ENCODE assay signal across 34 mouse cellular contexts in the genomic region with DNA sequence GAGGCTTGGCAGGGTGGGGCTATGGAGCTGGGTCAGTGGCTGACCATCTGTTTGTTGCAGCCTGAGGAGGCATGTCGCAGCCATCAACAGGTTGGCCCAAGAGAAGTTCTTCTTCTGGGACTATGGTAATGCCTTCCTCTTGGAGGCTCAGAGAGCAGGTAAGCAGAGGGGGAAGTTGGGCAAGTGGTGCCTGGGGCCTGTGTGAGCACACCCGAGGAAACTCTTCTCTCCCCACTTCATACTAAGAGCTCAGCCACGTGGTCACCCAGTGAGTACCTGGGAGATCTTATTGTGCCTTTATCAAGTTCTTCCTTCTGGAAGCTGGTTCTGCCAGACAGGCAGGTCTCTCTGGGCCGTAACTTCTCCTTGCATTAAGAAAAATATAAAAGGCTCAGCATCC. TPM values are rescaled to one million over a fixed set of nuclear protein-coding genes. Genes with fewer than 3 reads are reported as not detected.
DNase-seq lines count a peak whose midpoint lies in the region; ATAC-seq lines count a peak whose summit lies in the region.
"Had no signal": no experiment of that assay in that cellular context is flagged by ENCODE, and none has a peak within 500 bp of the region (broad histone marks: within the 10 kb centered on the region; RNA-seq: fewer than 3 reads in every experiment).

No protein-coding gene starts in this region.

- no peaks in the 10 kb centered on the region for H3K27me3 ChIP-seq in lung, embryonic 16.5 days (ENCODE audit: control insufficient read depth, insufficient read depth, low read depth, low read length)
- H3K27me3 ChIP-seq in stomach, embryonic 16.5 days (ENCODE audit: control insufficient read depth, insufficient read depth, low read length): no peaks in the 10 kb centered on the region
- H3K27me3 ChIP-seq: forebrain, embryonic 13.5 days; heart, embryonic 15.5 days; hindbrain, embryonic 13.5 days had no signal

- intact Hi-C loops in left cerebral cortex, postnatal 14 days (cut with DNase I): no loop called here

- H3K4me1 ChIP-seq in lung, embryonic 16.5 days (replicated peaks; ENCODE audit: control insufficient read depth, insufficient read depth, low read length): no peaks in the 10 kb centered on the region
- H3K4me1 ChIP-seq in stomach, embryonic 16.5 days (ENCODE audit: control insufficient read depth, insufficient read depth, low read length): no peaks in the 10 kb centered on the region
- H3K4me1 ChIP-seq: forebrain, embryonic 10.5 days; forebrain, embryonic 13.5 days; heart, embryonic 12.5 days; heart, embryonic 15.5 days; hindbrain, embryonic 10.5 days; hindbrain, embryonic 13.5 days had no signal

- no peak overlapping the region for H3K27ac ChIP-seq in lung, embryonic 16.5 days (ENCODE audit: low read length)
- 0 out of 2 replicates have a peak overlapping the region, but pooled peaks have one; percentile 9 for H3K27ac ChIP-seq in stomach, embryonic 16.5 days (ENCODE audit: low read length)
- H3K27ac ChIP-seq: forebrain, embryonic 10.5 days; forebrain, embryonic 13.5 days; heart, embryonic 15.5 days; hindbrain, embryonic 10.5 days; hindbrain, embryonic 13.5 days had no signal

- H3K9me3 ChIP-seq in lung, embryonic 16.5 days (ENCODE audit: control insufficient read depth, low read length): no peaks in the 10 kb centered on the region
- H3K9me3 ChIP-seq in stomach, embryonic 16.5 days (replicated peaks; ENCODE audit: control insufficient read depth, low read length): no peaks in the 10 kb centered on the region
- H3K9me3 ChIP-seq: forebrain, embryonic 10.5 days; forebrain, embryonic 13.5 days; heart, embryonic 12.5 days; heart, embryonic 15.5 days; hindbrain, embryonic 10.5 days; hindbrain, embryonic 13.5 days had no signal

- 57% methylated on average over 4 of the region's 4 CpGs for WGBS in lung, embryonic 16.5 days
- WGBS in stomach, embryonic 16.5 days: 68% methylated on average over 4 of the region's 4 CpGs

- no peaks in the 10 kb centered on the region for H3K36me3 ChIP-seq in lung, embryonic 16.5 days (ENCODE audit: control insufficient read depth, insufficient read depth, low read length)
- H3K36me3 ChIP-seq in stomach, embryonic 16.5 days (ENCODE audit: control insufficient read depth, insufficient read depth, low read length): no peaks in the 10 kb centered on the region
- H3K36me3 ChIP-seq: forebrain, embryonic 10.5 days; heart, embryonic 12.5 days; heart, embryonic 15.5 days; hindbrain, embryonic 10.5 days; hindbrain, embryonic 13.5 days had no signal

- H3K4me2 ChIP-seq in lung, embryonic 16.5 days (ENCODE audit: low read depth, low read length): no peak overlapping the region
- H3K4me2 ChIP-seq in stomach, embryonic 16.5 days (ENCODE audit: low read depth, low read length): no peak overlapping the region
- H3K4me2 ChIP-seq: forebrain, embryonic 13.5 days; heart, embryonic 12.5 days; heart, embryonic 15.5 days; hindbrain, embryonic 13.5 days had no signal

- no peak overlapping the region for H3K4me3 ChIP-seq in lung, embryonic 16.5 days (ENCODE audit: low read length)
- H3K4me3 ChIP-seq in stomach, embryonic 16.5 days (replicated peaks; ENCODE audit: low read length): no peak overlapping the region
- H3K4me3 ChIP-seq: forebrain, embryonic 10.5 days; forebrain, embryonic 13.5 days; heart, embryonic 12.5 days; heart, embryonic 15.5 days; hindbrain, embryonic 10.5 days; hindbrain, embryonic 13.5 days had no signal

- no peak overlapping the region for H3K9ac ChIP-seq in lung, embryonic 16.5 days (ENCODE audit: low read length)
- H3K9ac ChIP-seq in stomach, embryonic 16.5 days (ENCODE audit: low read length): no peak overlapping the region
- H3K9ac ChIP-seq: forebrain, embryonic 13.5 days; heart, embryonic 12.5 days; heart, embryonic 15.5 days; hindbrain, embryonic 13.5 days had no signal

- peak; percentile 73; the same call in 1 of the 2 replicates for ATAC-seq in lung, embryonic 16.5 days (ENCODE audit: low read depth)
- no peak for ATAC-seq in stomach, embryonic 16.5 days (ENCODE audit: insufficient read depth, low FRiP score)
- ATAC-seq: CD4-positive, CD25-positive, alpha-beta regulatory T cell, adult 4 months; forebrain, embryonic 13.5 days; forebrain, embryonic 16.5 days had no signal

- DNase-seq in lung, postnatal 14 days: peak; percentile 8
- DNase-seq in lung, postnatal 4 days: peak; percentile 19 to 54
- no peak for DNase-seq in left cerebral cortex, postnatal 14 days (ENCODE audit: low spot score in 2 of 2)
- no peak for DNase-seq in cerebellum, postnatal 10 days
- DNase-seq in heart, adult 18-20 months: no peak
- no peak for DNase-seq in kidney, postnatal 10 days
- DNase-seq: adrenal gland, adult 2 months; adrenal gland, postnatal 14 days; cerebellum, adult 11 months; cerebellum, adult 2 months; cerebellum, adult 9-11 months; cerebellum, postnatal 36 days; gastrocnemius, postnatal 14 days; heart, adult 11 months; heart, postnatal 10 days; heart, postnatal 36 days had no signal

RNA-seq across cellular contexts. Expression of a gene that starts 14.1 kb away (rescaled TPM):
- polyA plus RNA-seq in lung, embryonic 16.5 days (2015; fragmentation: Nextera tagmentation; extraction: Ambion mirVana): 0.05 and 0.48 TPM in 2 replicates
- 1.2 and 1.3 TPM in 2 replicates for polyA plus RNA-seq in stomach, embryonic 16.5 days (2015; fragmentation: Nextera tagmentation; extraction: Ambion mirVana)
- not detected for total RNA-seq in left cerebral cortex, postnatal 14 days (2021)
- total RNA-seq in heart, adult 18-20 months (2021): not detected
- total RNA-seq: gastrocnemius, postnatal 14 days; heart, postnatal 10 days; heart, postnatal 36 days; MEL had no signal
- polyA plus RNA-seq: C2C12; CD4-positive, CD25-positive, alpha-beta regulatory T cell, adult 4 months; cerebellum, adult 2 months; embryonic facial prominence, embryonic 11.5 days; forebrain, embryonic 10.5 days; forebrain, embryonic 13.5 days; forebrain, embryonic 16.5 days; heart, embryonic 12.5 days; heart, embryonic 15.5 days; hindbrain, embryonic 10.5 days; hindbrain, embryonic 13.5 days had no signal

RNA-seq across cellular contexts. Expression of a gene that starts 22.1 kb away (rescaled TPM):
- polyA plus RNA-seq in lung, embryonic 16.5 days (2015; fragmentation: Nextera tagmentation; extraction: Ambion mirVana): 5.4 and 6.3 TPM in 2 replicates
- polyA plus RNA-seq in stomach, embryonic 16.5 days (2015; fragmentation: Nextera tagmentation; extraction: Ambion mirVana): 4.5 and 4.7 TPM in 2 replicates
- 10 to 100 TPM; 23.3 to 24.1 TPM for total RNA-seq in left cerebral cortex, postnatal 14 days (2021)
- total RNA-seq in heart, adult 18-20 months (2021): 10 to 100 TPM; 14.0 to 14.3 TPM

RNA-seq across cellular contexts. Expression of a gene that starts 22.2 kb away (rescaled TPM):
- 0.20 and 0.54 TPM in 2 replicates for polyA plus RNA-seq in lung, embryonic 16.5 days (2015; fragmentation: Nextera tagmentation; extraction: Ambion mirVana)
- polyA plus RNA-seq in stomach, embryonic 16.5 days (2015; fragmentation: Nextera tagmentation; extraction: Ambion mirVana): 0.67 and 1.2 TPM in 2 replicates
- not detected for total RNA-seq in left cerebral cortex, postnatal 14 days (2021)
- not detected for total RNA-seq in heart, adult 18-20 months (2021)
- total RNA-seq: adrenal gland, adult 2 months; gastrocnemius, adult 18-20 months; gastrocnemius, postnatal 4 days; heart, postnatal 10 days; heart, postnatal 36 days; MEL had no signal
- polyA plus RNA-seq: CD4-positive, CD25-positive, alpha-beta regulatory T cell, adult 4 months; cerebellum, adult 2 months; embryonic facial prominence, embryonic 11.5 days; forebrain, embryonic 10.5 days; forebrain, embryonic 13.5 days; forebrain, embryonic 16.5 days; heart, embryonic 15.5 days; hindbrain, embryonic 10.5 days had no signal

RNA-seq across cellular contexts. Expression of a gene that starts 46.2 kb away (rescaled TPM):
- polyA plus RNA-seq in lung, embryonic 16.5 days (2015; fragmentation: Nextera tagmentation; extraction: Ambion mirVana): not detected in 2 replicates
- not detected in 2 replicates for polyA plus RNA-seq in stomach, embryonic 16.5 days (2015; fragmentation: Nextera tagmentation; extraction: Ambion mirVana)
- total RNA-seq in left cerebral cortex, postnatal 14 days (2021): not detected
- total RNA-seq in heart, adult 18-20 months (2021): not detected
- total RNA-seq: adrenal gland, adult 2 months; adrenal gland, postnatal 14 days; adrenal gland, postnatal 4 days; gastrocnemius, adult 18-20 months; gastrocnemius, postnatal 14 days; gastrocnemius, postnatal 4 days; heart, postnatal 10 days; heart, postnatal 36 days; MEL had no signal
- polyA plus RNA-seq: adrenal gland, adult 2 months; C2C12; CD4-positive, CD25-positive, alpha-beta regulatory T cell, adult 4 months; cerebellum, adult 2 months; cortical plate, adult 2 months; embryonic facial prominence, embryonic 11.5 days; embryonic facial prominence, embryonic 14.5 days; forebrain, embryonic 10.5 days; forebrain, embryonic 13.5 days; forebrain, embryonic 16.5 days; heart, embryonic 12.5 days; heart, embryonic 15.5 days; hindbrain, embryonic 10.5 days; hindbrain, embryonic 13.5 days had no signal

Comparison
In these comparisons a context has a peak if more than half of its experiments do, and no peak if none do; other contexts are left out.
1. DNase-seq: peak in lung, postnatal 14 days (single experiment) and lung, postnatal 4 days (2 of 2); none in left cerebral cortex, postnatal 14 days (0 of 2), cerebellum, postnatal 10 days (0 of 2), heart, adult 18-20 months (0 of 2) and kidney, postnatal 10 days (single experiment).